Mouse (Mus musculus) thymus, adult 2 months (tissue): ENCODE results near the gene Pigl. TPM values are rescaled to one million over a fixed set of nuclear protein-coding genes. Genes with fewer than 3 reads are reported as not detected.
A peak's percentile ranks its signal among the peaks of the same experiment; 100 is the strongest.
"Not testable (repeated sequence)": the region's sequence is repeated elsewhere in the genome, so short reads cannot be mapped to it uniquely, and the experiment has no call there.

Experiments
- DNase-seq: peaks from one replicate; pipeline ENCODE4 v3.0.0; 2021
- H3K27ac ChIP-seq: fragments of 200-500 bp; 2 replicates; pipeline ENCODE4 v1.5.1; 2012; ENCODE audit warnings: low read length, control low read depth; ENCODE audit not compliant: control insufficient read depth, insufficient read depth
- H3K27me3 ChIP-seq: fragments of 200-500 bp; 2 replicates; pipeline ENCODE4 v1.6.1; 2012; ENCODE audit warnings: mild to moderate bottlenecking, low read length, moderate library complexity, mixed read lengths; ENCODE audit not compliant: control insufficient read depth, insufficient read depth
- H3K36me3 ChIP-seq: fragments of 200-500 bp; 2 replicates; pipeline ENCODE4 v1.6.1; 2012; ENCODE audit warnings: mild to moderate bottlenecking, low read length, moderate library complexity; ENCODE audit not compliant: control insufficient read depth, insufficient read depth
- H3K4me1 ChIP-seq: fragments of 200-500 bp; replicated peaks from 2 replicates; pipeline ENCODE4 v1.6.1; 2012; ENCODE audit warnings: low read length; ENCODE audit not compliant: control insufficient read depth, insufficient read depth
- H3K4me3 ChIP-seq: fragments of 200-500 bp; 2 replicates; pipeline ENCODE4 v1.5.1; 2012; ENCODE audit warnings: mild to moderate bottlenecking, low read length, control low read depth, moderate library complexity; ENCODE audit not compliant: control insufficient read depth, insufficient read depth
- CTCF ChIP-seq: fragments of 200-500 bp; IDR thresholded peaks from 2 replicates; pipeline ENCODE4 v1.5.1; 2012; ENCODE audit warnings: mild to moderate bottlenecking, control low read depth, low read length, moderate library complexity, borderline replicate concordance; ENCODE audit not compliant: control insufficient read depth, poor library complexity, insufficient read depth; ENCODE audit errors: extremely low read depth
- POLR2A ChIP-seq: fragments of 200-500 bp; IDR thresholded peaks from 2 replicates; pipeline ENCODE4 v1.6.1; 2012; ENCODE audit warnings: mild to moderate bottlenecking, low read length, control low read depth, moderate library complexity; ENCODE audit not compliant: control insufficient read depth, poor library complexity, insufficient read depth; ENCODE audit errors: extremely low read depth
- WGBS: fragments of 180-500 bp; shearing (Covaris S2); methylation state at CpG from one replicate; pipeline ENCODE4 v1.1.7; 2018; 5-methylcytosine and 5-hydroxymethylcytosine counted together
- polyA plus RNA-seq: library from polyadenylated mRNA; depleted of rRNA; stranded (reverse); fragments of >200 nt; gene quantifications from 2 replicates; pipeline ENCODE4 v1.2.3, GENCODE M21; 2012

Gene Pigl
- polyA plus RNA-seq, 1 experiment: 8.4 TPM

DNA sequence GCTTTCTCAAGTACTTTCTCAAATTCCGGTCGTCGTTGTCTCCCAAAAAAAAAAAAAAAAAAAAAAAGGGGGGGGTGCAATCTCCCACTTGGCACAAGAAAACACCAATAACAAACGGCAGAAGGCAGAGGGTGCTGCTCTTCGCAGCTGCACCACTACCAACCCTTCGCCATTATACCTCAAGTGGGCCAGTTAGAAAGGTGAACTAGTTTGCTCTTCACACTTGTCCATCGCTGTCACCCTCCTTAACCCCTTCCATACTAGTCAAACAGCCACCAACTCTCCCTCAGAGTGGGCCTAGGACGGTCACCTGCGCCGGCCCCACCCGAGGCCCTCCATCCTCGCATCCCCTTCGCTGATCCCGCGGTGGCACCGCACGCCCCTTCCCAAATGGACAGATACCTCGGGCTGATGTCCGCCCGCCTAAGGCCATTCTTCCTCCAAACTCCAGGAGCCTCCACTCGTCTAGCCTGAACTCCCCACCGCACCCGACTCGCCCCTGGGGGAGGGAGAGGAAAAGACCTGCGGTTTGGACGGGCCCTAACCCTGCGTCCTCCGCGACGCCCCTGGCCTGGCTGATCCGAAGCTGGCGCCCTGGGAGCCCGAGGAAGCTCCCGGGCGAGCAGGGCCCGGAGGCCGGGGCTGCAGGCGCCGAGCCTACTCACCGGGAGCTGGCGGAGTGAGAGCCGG, 1.6 kb upstream of the Pigl start:
- DNase-seq: peak; percentile 56
- TF ChIP-seq POLR2A (no peak), CTCF (0 out of 2 replicates have a peak, but pooled peaks have one; percentile 15)
- Histone ChIP-seq H3K36me3 (no peaks in the 10 kb centered on the region), H3K4me3 (peak overlapping the region; percentile 94), H3K27me3 (no peaks in the 10 kb centered on the region), H3K4me1 (peaks cover 3% of the 10 kb centered on the region), H3K27ac (peak overlapping the region; percentile 87)
- under 1% methylated on average over 42 of the region's 42 CpGs for WGBS

DNA sequence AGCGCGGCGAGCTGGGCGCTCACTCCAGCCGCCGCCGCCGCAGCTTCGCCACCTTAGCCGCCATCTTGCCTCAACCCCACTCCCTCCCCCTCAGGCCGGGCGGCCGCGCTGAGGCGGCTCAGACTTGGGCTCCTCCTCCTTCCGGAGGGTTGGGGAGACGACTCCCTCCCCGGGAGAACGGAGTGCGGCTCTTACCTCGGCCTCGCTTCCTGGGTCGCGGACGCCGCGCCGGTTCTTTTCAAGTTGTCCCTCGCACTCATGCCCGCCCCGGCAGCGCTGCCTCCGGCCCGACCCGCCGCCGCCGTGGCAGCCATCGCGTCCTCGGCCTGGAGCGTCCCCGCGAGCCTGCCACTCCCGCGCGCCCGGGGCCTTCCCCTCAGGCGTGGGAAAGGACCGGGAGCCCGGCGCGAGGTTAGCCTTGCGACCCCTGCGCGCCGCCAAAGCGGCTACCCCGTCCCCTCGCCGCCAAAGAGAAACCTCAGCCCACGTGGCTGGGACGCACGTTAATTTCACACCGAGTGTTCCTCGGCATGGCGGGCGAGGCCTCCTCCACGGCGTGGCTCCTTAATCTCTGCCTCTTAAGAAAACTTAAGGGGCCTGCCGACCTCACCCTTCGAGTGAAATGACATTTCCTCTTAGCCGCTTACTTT, 894 bp upstream of the Pigl start:
- H3K27me3 ChIP-seq: no peaks in the 10 kb centered on the region
- peaks cover 3% of the 10 kb centered on the region for H3K4me1 ChIP-seq
- TF ChIP-seq POLR2A (peak; percentile 89), CTCF (0 out of 2 replicates have a peak, but pooled peaks have one; percentile 42)
- H3K36me3 ChIP-seq: no peaks in the 10 kb centered on the region
- WGBS: under 1% methylated on average over 72 of the region's 73 CpGs
- peak overlapping the region; percentile 94 for H3K27ac ChIP-seq
- peak overlapping the region; percentile 94 for H3K4me3 ChIP-seq
- DNase-seq: peak; percentile 92

DNA sequence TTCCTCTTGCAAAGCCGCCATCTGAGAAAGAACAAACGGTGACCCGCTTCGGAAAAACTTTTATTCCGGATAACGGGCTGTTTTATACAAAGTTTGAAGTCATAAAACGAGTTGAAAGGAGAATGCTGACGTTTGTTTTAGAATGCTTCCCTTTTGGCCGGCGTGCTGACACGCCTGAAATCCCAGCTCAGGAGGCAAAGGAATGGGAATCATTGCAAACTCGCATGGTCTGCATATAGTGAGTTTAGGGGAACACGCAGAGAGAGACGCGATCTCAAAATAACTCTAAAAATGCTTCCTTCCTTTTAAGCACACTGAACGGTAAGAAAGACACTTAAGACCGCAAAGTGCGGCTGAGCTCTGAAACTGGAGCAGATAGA, 379 bp upstream of the Pigl start:
- TF ChIP-seq POLR2A: no peak
- TF ChIP-seq CTCF: no peak
- Histone ChIP-seq H3K4me1 (peaks cover 3% of the 10 kb centered on the region), H3K27ac (peak overlapping the region; percentile 94), H3K36me3 (no peaks in the 10 kb centered on the region), H3K27me3 (no peaks in the 10 kb centered on the region), H3K4me3 (peak overlapping the region; percentile 94)
- WGBS: 0% methylated on average over 18 of the region's 18 CpGs
- DNase-seq: no peak

DNA sequence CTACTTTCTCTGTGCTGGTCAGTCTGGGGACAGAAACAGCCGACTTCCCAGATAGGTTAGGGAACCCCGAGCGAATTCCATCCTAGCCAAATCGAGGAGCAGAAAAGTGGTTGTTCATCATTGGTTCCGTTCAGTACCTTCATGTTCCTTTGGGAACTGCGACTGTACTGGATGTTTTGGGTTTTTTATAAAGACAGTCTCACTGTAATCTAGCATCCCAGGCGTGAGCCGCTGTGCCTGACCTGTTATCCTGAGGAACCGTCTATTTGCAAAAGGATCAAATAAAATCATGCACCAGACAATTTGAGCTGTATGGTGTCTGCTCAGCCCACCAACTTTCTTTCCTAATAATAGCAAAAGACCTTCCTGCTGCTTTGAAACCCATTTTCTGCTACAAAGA, 520 bp downstream of the Pigl start:
- DNase-seq: no peak
- TF ChIP-seq POLR2A (no peak), CTCF (no peak)
- Histone ChIP-seq H3K27me3 (no peaks in the 10 kb centered on the region), H3K4me1 (no peaks in the 10 kb centered on the region), H3K36me3 (no peaks in the 10 kb centered on the region), H3K4me3 (peak overlapping the region; percentile 94), H3K27ac (peak overlapping the region; percentile 94)
- 3% methylated on average over 9 of the region's 9 CpGs for WGBS

DNA sequence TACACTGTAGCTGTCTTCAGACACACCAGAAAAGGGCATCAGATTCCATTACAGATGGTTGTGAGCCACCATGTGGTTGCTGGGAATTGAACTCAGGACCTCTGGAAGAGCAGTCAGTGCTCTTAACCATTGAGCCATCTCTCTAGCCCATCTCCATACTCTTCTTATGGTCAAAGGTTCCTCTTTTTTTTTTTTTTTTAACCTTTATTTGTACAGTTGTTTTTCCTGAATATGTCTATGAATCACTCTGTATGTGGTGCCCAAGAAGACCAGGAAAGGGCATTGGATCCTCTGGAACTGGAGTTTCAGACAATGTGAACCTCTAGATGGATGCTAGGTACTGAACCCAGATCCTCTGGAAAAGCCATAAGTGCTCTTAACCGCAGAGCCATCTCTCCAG, 4.3 kb downstream of the Pigl start:
- not testable (repeated sequence) for H3K27ac ChIP-seq, H3K4me3 ChIP-seq, H3K4me1 ChIP-seq, DNase-seq, H3K27me3 ChIP-seq, H3K36me3 ChIP-seq
- 94% methylated on average over 1 of the region's 1 CpGs for WGBS

DNA sequence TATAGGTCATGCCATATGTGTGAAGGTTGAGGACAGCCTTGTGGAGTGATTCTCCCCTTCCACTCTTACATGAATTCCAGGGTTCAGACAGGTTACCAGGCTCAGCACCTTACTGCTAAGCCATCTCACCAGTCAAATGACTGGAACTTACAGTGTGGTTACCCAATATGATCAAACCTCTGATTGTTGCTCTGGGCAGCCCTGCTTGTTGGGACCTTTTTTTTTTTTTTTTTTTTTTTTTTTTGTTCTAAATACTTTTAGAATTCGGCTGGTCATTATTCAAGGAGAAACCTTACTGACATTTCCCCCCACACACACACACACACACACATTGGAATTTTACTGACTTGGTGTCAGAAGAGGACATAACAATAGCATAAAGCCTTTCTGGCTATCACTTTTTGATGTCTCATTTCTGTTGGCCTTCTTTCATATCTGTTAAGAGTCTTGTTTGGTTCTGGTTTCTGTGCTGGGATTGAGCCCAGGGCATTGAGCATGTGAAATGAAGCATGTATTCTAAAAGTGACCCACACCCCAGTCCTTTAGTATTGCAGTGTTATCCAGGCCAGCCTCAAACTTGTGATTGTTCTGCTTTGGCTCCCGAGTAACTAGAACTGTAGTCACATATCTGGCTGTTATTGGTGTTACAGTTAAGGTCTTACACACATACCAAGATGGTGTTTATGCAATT, 5.1 kb downstream of the Pigl start:
- DNase-seq: no peak
- Histone ChIP-seq H3K27ac (no peak overlapping the region), H3K36me3 (no peaks in the 10 kb centered on the region), H3K27me3 (no peaks in the 10 kb centered on the region), H3K4me3 (no peak overlapping the region), H3K4me1 (peaks cover 3% of the 10 kb centered on the region)
- TF ChIP-seq CTCF: no peak
- no peak for TF ChIP-seq POLR2A
- WGBS: 87% methylated on average over 2 of the region's 2 CpGs
